ENCODE assay signal across 9 mouse cellular contexts in genomic region chr7:100894057-100894832, GRCm38 (mm10). TPM values are rescaled to one million over a fixed set of nuclear protein-coding genes. Genes with fewer than 3 reads are reported as not detected.
DNase-seq lines count a peak whose midpoint lies in the region; ATAC-seq lines count a peak whose summit lies in the region.
"Had no signal": no experiment of that assay in that cellular context is flagged by ENCODE, and none has a peak within 500 bp of the region (broad histone marks: within the 10 kb centered on the region; RNA-seq: fewer than 3 reads in every experiment).

No protein-coding gene starts in this region.

- no peaks in the 10 kb centered on the region for H3K27me3 ChIP-seq in kidney, embryonic 15.5 days
- H3K27me3 ChIP-seq in forebrain, embryonic 15.5 days: no peaks in the 10 kb centered on the region
- H3K27me3 ChIP-seq in intestine, embryonic 14.5 days (replicated peaks; ENCODE audit: control insufficient read depth, insufficient read depth, low read length): no peaks in the 10 kb centered on the region
- H3K27me3 ChIP-seq in liver, embryonic 13.5 days: peaks cover 36% of the 10 kb centered on the region
- H3K27me3 ChIP-seq: Patski had no signal

- peak; percentile 57 for ATAC-seq in kidney, embryonic 15.5 days (replicated peaks; ENCODE audit: low FRiP score)
- peak; percentile 84 for ATAC-seq in forebrain, embryonic 15.5 days (replicated peaks)
- peak; percentile 51 for ATAC-seq in intestine, embryonic 14.5 days (replicated peaks; ENCODE audit: low FRiP score, low TSS enrichment, low read depth)
- ATAC-seq in liver, embryonic 13.5 days (ENCODE audit: low read depth): no peak
- ATAC-seq: Patski had no signal

- H3K9ac ChIP-seq in kidney, embryonic 15.5 days: peak overlapping the region; percentile 64
- peak overlapping the region; percentile 80 for H3K9ac ChIP-seq in forebrain, embryonic 15.5 days (replicated peaks)
- H3K9ac ChIP-seq in intestine, embryonic 14.5 days (ENCODE audit: low read length): peak overlapping the region; percentile 43
- H3K9ac ChIP-seq in liver, embryonic 13.5 days: peak overlapping the region; percentile 59

- peak overlapping the region; percentile 51 for H3K4me3 ChIP-seq in kidney, embryonic 15.5 days (replicated peaks)
- H3K4me3 ChIP-seq in brown adipose tissue, adult 24 weeks (ENCODE audit: insufficient read depth, low read depth, low read length): peak overlapping the region; percentile 37
- peak overlapping the region; percentile 70 for H3K4me3 ChIP-seq in forebrain, embryonic 15.5 days
- H3K4me3 ChIP-seq in intestine, embryonic 14.5 days (ENCODE audit: low read depth, low read length): peak overlapping the region; percentile 35
- peak overlapping the region; percentile 56 for H3K4me3 ChIP-seq in liver, embryonic 13.5 days (replicated peaks)

- peaks cover 31% of the 10 kb centered on the region for H3K4me1 ChIP-seq in kidney, embryonic 15.5 days
- H3K4me1 ChIP-seq in brown adipose tissue, adult 24 weeks (ENCODE audit: control insufficient read depth, insufficient read depth, insufficient read length, low read length): no peaks in the 10 kb centered on the region
- peaks cover 29% of the 10 kb centered on the region for H3K4me1 ChIP-seq in forebrain, embryonic 15.5 days
- peaks cover 21% of the 10 kb centered on the region for H3K4me1 ChIP-seq in intestine, embryonic 14.5 days (replicated peaks; ENCODE audit: control insufficient read depth, insufficient read depth, low read length)
- peaks cover 18% of the 10 kb centered on the region for H3K4me1 ChIP-seq in liver, embryonic 13.5 days (replicated peaks)

- 4% methylated on average over 50 of the region's 53 CpGs for WGBS in kidney, embryonic 15.5 days
- WGBS in forebrain, embryonic 15.5 days: 3% methylated on average over 47 of the region's 53 CpGs
- 4% methylated on average over 53 of the region's 53 CpGs for WGBS in intestine, embryonic 14.5 days
- WGBS in liver, embryonic 13.5 days (ENCODE audit: insufficient replicate concordance): 7% methylated on average over 52 of the region's 53 CpGs

- DNase-seq in kidney, postnatal 14 days: no peak
- DNase-seq in intestine, embryonic 14.5 days (ENCODE audit: low spot score): no peak
- no peak for DNase-seq in liver, embryonic 13.5 days
- DNase-seq in right cerebral cortex, adult 2 months (ENCODE audit: low spot score in 2 of 2): peak; percentile 59 to 70
- DNase-seq in ovary, postnatal 10 days (ENCODE audit: low spot score): no peak

- H3K9me3 ChIP-seq in kidney, embryonic 15.5 days (replicated peaks): no peaks in the 10 kb centered on the region
- H3K9me3 ChIP-seq in forebrain, embryonic 15.5 days: no peaks in the 10 kb centered on the region
- no peaks in the 10 kb centered on the region for H3K9me3 ChIP-seq in intestine, embryonic 14.5 days (ENCODE audit: control insufficient read depth, low read length)
- no peaks in the 10 kb centered on the region for H3K9me3 ChIP-seq in liver, embryonic 13.5 days (replicated peaks)

- 0 out of 2 replicates have a peak overlapping the region, but pooled peaks have one; percentile 7 for H3K27ac ChIP-seq in kidney, embryonic 15.5 days
- H3K27ac ChIP-seq in brown adipose tissue, adult 24 weeks (replicated peaks; ENCODE audit: low read depth, low read length): no peak overlapping the region
- peak overlapping the region; percentile 63 for H3K27ac ChIP-seq in forebrain, embryonic 15.5 days (replicated peaks)
- no peak overlapping the region for H3K27ac ChIP-seq in intestine, embryonic 14.5 days (ENCODE audit: low read depth)
- H3K27ac ChIP-seq in liver, embryonic 13.5 days: no peak overlapping the region

- peak overlapping the region; percentile 81 for H3K4me2 ChIP-seq in kidney, embryonic 15.5 days
- peak overlapping the region; percentile 83 for H3K4me2 ChIP-seq in forebrain, embryonic 15.5 days (replicated peaks)
- H3K4me2 ChIP-seq in intestine, embryonic 14.5 days (ENCODE audit: low read length): peak overlapping the region; percentile 69
- H3K4me2 ChIP-seq in liver, embryonic 13.5 days: peak overlapping the region; percentile 76

- H3K36me3 ChIP-seq in kidney, embryonic 15.5 days: peaks cover 30% of the 10 kb centered on the region
- peaks cover 10% of the 10 kb centered on the region; the same call in 1 of the 2 replicates for H3K36me3 ChIP-seq in forebrain, embryonic 15.5 days
- H3K36me3 ChIP-seq in intestine, embryonic 14.5 days (ENCODE audit: control insufficient read depth, insufficient read depth, low read length): peaks cover 26% of the 10 kb centered on the region
- H3K36me3 ChIP-seq in liver, embryonic 13.5 days: 0 out of 2 replicates have a peak, but pooled peaks cover 7% of the 10 kb centered on the region

RNA-seq across cellular contexts. Expression of gene Relt, which starts 31.0 kb away (rescaled TPM):
- 3.8 and 4.9 TPM in 2 replicates for polyA plus RNA-seq in kidney, embryonic 15.5 days (2015; fragmentation: Nextera tagmentation; extraction: Ambion mirVana)
- polyA plus RNA-seq in brown adipose tissue, adult 24 weeks (2012; ENCODE audit: insufficient read depth, insufficient read length, missing spikeins): 0.36 and 0.54 TPM in 2 replicates
- 3.8 and 4.3 TPM in 2 replicates for polyA plus RNA-seq in forebrain, embryonic 15.5 days (2015; fragmentation: Nextera tagmentation; extraction: Ambion mirVana)
- 1.9 and 2.0 TPM in 2 replicates for polyA plus RNA-seq in intestine, embryonic 14.5 days (2014; fragmentation: Nextera tagmentation; extraction: Ambion mirVana)
- polyA plus RNA-seq in liver, embryonic 13.5 days (2015; fragmentation: Nextera tagmentation; extraction: Ambion mirVana): 15.3 and 16.7 TPM in 2 replicates

RNA-seq across cellular contexts. Expression of gene Arhgef17, which starts 37.7 kb away (rescaled TPM):
- 9.1 and 12.2 TPM in 2 replicates for polyA plus RNA-seq in kidney, embryonic 15.5 days (2015; fragmentation: Nextera tagmentation; extraction: Ambion mirVana)
- polyA plus RNA-seq in brown adipose tissue, adult 24 weeks (2012; ENCODE audit: insufficient read depth, insufficient read length, missing spikeins): 2.5 and 3.3 TPM in 2 replicates
- polyA plus RNA-seq in forebrain, embryonic 15.5 days (2015; fragmentation: Nextera tagmentation; extraction: Ambion mirVana): 7.3 and 7.6 TPM in 2 replicates
- 12.9 and 14.2 TPM in 2 replicates for polyA plus RNA-seq in intestine, embryonic 14.5 days (2014; fragmentation: Nextera tagmentation; extraction: Ambion mirVana)
- polyA plus RNA-seq in liver, embryonic 13.5 days (2015; fragmentation: Nextera tagmentation; extraction: Ambion mirVana): 0.53 and 0.83 TPM in 2 replicates

Comparison
In these comparisons a context has a peak if more than half of its experiments do, and no peak if none do; other contexts are left out.
1. H3K27ac ChIP-seq: peak in kidney, embryonic 15.5 days (single experiment) and forebrain, embryonic 15.5 days (single experiment); none in brown adipose tissue, adult 24 weeks (single experiment), intestine, embryonic 14.5 days (single experiment) and liver, embryonic 13.5 days (single experiment).
2. DNase-seq: peak in right cerebral cortex, adult 2 months (2 of 2); none in kidney, postnatal 14 days (single experiment), intestine, embryonic 14.5 days (single experiment), liver, embryonic 13.5 days (single experiment) and ovary, postnatal 10 days (single experiment).
3. Peak in every context shown above with its lines, with median percentiles within 50 percentile points of each other: H3K4me2 ChIP-seq, H3K4me3 ChIP-seq and H3K9ac ChIP-seq.